Mouse (Mus musculus) layer of hippocampus, adult 9-11 months (tissue): ENCODE measurements around the gene Cdt1.

Experiments
- DNase-seq: peaks from one replicate; pipeline ENCODE4 v3.0.0; 2022

The Cdt1 gene

DNA sequence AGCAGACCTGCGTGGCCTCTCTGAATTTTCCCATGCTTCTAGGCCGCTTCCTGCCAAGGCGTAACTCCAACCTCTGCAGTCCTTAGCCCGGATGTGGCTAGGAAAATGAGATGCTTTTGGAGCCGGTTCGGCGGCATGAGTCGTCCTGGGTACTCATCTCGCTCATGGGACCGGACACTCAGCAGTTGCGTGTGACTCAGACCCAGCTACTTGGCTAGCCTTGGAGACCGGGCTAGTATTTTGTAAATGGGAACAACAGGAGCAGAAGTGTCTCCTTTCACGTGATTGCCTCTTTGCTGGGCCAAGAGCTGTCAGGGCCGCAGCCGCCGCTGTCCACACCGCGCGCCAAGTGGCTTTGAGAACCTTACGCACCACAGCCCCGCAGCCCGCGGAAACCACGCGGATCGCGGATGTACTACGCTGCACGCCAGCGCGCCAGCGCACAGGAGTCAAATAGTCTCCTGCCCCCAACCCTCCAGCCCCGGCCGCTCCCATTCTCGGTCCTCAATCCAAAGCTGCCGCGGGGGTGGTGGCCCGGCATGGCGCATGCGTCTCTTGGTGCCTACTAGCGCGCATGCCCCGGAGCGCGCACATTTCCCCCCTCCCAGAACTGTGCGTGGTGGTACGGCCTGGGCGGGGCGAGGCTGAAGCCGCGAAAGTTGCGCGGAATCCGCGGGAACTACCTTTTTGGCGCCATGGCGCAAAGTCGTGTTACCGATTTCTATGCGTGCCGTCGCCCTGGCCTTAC, at the start of gene Cdt1:
TSS of gene Cdt1 (plus strand) at position 655 of the 748 bp plus-strand sequence.
- DNase-seq, result peak; percentile 96

DNA sequence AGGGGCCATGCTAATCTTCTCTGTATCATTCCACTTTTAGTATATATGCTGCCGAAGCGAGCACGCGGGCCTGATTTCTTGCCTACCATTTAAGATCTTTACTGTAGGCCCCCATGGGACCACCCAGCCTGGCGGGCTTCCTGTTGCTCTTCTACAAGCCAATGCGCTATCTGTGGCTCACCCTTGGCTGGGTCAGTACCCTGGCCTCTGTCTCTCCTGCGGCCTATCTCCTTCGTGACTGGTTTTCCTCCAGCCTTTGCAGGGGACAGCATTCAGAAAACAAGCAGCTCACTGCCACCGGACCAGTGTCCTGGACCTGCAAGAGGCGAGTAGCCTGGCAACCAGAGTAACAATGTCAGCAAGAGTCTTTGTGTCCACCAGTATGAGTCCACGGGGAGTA, 47.2 kb upstream of the Cdt1 start:
- DNase-seq, result no peak

DNA sequence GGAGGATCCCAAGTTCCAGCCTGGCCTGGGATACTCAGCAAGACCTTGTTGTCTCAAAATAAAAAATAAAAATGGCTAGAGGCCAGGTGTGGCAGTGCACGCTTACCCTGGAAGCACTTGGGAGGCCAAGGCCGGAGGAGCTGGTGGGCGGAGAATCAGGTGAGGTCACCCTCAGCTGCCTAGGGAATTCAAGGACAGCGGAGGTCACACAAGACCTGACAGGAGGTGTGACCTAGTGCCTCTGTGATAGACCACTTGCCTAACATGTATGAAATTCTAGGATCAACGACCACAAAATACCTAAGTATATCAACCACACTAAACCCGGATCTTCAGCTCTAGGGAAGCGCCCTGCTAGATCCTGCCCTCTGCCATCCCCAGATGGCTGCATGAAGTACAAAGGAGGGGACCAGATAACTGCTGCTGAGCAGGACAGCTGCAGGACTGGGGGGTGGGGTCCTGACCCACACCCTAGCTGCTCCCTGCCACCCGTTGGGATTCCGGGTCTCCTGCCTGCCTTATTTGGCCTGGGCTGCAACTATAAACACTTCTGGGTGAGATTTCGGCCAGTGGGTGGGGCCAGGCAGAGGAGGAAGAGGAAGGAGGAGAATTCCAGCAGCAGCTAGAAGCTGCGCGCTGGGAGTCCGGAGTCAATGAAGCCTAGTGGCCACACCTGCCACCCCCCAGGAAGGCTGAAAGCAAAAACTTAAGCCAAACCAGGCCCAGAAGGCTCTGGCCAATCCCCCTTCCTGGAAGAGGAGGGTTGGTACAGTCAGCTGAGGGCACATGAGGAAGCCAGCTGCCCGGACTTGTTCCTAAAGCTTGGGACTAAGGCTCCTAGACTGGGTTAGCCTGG, 44.8 kb upstream of the Cdt1 start:
- DNase-seq, result no peak

DNA sequence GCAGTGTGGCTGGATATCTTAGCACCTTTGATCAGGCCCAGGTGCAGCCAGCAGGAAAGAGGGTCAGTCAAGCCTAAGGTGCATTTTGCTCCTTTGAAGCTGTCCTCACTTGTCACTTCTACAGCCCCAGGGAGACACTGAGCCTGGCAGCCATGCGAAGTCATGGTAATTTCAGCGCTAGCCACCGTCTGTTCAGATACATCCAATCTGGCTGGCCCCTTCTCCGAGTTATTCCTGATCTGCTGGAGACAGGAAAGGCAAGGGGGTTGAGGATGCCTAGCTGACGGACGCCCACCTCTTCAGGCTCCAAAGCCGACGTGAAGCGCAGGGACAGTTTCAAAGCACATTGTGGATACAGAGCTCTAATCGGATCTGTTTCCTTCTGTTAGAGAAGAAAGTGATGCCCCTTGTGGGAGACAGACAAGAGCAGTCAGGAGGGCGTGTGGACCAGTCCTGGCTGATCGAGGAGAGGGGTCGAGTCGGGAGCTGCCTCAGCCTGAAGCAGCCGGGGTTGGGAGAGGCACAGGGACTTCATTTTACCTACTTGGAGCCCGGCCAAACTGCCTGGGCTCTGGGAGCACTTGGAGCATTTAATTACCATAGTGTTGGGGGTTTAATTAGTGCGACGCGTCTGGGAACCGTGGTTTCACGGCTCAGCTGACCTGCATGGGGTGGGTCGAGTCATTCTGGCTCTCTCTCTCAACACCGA, 44.0 kb upstream of the Cdt1 start:
- no peak for DNase-seq

DNA sequence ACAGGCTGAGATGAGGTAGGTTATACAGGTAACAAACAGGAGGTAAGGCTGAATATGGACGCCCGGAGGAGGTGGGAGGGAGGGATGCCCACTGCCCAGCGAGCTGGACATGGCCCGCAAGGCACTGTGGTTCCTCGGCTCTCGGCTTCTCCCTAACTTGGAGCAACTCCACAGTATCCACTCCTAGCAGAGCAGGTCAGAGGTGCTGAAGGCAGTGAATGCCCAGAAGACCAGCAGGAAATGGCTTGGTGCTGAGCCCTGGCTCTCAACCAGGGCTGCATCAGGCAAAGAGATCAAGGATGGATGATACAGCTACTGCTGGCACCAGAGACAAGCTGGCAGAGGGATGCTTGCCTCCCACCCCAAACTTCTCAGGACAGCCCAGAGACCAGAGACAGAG, 43.3 kb upstream of the Cdt1 start:
- no peak for DNase-seq

DNA sequence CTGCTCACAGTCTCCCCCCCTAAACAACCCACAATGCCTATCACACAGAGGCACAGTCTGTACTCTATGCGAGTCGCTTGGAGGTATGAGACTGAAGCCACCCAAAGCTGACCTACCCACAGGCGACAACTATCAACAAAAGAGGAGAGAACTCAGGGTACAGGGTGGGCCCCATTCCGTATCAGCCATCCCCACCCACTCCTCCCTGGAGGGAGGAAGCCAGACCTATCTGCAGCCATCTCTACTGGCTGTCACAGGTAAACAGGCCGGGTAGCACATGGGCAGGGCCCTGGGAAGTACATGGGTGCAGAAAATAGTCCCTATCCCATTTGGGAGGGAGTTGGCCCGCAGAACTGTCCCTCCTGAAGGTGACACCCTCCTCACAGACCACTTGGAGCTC, 42.8 kb upstream of the Cdt1 start:
- DNase-seq, result no peak

DNA sequence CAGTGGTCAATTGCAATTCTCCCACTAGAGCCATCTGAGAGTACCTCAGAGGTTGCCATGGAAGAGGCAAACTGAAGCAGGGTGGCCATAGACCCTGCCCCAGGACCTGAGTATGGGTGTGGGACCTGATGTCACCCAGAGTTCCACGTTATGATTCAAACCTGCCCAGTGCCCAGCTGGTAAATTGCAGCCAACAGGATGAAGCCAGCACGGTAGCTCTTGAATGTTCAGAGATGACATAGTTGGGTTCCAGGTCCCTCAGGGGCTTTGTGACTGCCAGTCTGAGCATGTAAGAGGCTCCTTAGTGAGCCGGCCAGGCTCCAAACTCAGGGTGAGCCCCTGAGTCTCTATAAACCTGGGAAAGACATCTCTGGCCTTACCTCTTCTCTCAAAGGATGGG, 41.7 kb upstream of the Cdt1 start:
- no peak for DNase-seq

DNA sequence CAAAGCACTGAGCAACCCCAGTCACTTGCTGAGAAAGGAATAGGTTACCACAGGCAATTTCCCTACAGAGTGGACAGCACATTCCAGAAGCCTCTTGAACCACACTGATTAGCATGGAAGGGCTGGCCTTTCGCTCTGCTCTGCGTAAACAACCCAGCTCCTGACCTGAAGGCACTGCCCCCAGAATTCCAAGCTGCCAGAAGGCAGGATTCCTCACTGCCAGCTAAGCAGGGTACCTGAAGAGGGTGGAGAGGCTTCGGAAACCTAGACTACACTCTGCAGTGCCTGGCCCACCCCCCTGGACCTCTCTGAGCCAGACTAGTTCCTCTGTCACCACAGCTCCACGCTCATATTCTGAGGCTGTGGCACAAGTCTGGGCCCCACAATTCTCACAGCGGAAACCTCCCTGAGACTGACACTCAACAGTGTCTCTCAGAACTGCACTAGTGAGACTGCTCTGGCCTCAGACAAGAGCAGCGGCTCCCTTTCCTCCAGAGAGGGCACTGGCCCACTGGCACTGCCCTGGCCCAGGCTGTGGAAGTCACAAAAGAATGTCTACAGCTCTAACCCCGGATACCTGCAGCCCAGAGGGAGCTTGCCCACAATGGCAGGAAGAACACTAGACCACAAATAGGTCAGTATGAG, 41.2 kb upstream of the Cdt1 start:
- no peak for DNase-seq

DNA sequence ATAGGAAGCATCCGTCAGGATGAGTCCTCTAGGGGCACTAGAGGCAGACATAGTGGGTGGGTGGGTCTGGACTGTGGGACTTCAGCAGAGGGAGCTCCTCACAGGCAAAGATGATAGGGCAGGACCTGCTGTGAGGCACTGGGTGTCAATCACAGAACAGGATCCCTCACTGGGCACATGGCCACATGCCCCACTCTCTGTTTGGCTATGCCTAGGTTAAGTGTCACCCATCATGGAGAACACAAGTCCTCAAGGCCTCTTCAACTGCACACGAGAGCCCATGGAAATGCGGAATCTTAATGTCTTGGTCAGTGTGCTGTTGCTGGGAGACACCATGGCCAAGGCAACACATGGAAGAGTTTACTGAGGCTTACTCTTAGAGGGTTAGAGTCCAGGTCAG, 39.9 kb upstream of the Cdt1 start:
- no peak for DNase-seq

DNA sequence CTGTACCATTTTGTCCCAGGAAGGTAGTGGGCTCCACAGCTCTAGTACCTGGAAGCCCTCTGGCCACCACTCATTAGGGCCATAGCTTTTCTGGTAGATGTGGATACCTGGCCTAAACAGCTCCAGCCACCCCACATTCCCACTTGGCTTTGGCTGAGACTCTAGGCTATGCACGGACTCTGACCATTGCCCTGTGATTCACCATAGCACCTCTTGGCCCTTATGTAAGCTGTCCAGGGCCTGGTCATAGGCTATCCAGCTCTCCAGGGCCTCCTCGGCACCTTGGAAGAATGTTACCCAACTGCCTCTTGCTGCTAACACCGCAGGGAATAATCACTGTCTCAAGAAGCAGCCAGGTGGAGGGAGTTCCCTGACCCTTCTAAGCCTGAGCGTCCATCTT, 38.7 kb upstream of the Cdt1 start:
- DNase-seq, result no peak

DNA sequence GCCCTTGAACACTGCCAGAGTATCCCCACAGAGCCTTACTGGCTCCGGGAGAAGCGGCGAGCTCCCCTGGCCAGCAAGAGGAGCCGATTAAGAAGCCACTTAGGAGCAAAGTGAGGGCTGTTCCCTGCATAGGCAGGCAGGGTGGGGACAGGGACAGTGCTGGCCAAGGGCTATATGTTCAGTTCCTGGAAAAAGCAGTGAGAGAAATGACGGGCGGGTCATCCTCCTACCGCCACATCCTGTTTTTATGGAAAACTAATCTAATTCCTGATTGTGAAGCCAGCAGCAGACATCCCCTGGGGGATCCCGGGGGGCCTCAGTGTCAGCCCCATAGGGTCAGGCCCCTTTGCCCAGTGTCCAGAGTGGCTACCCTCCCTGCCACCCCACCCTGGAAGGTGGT, 36.5 kb upstream of the Cdt1 start:
- DNase-seq, result no peak

DNA sequence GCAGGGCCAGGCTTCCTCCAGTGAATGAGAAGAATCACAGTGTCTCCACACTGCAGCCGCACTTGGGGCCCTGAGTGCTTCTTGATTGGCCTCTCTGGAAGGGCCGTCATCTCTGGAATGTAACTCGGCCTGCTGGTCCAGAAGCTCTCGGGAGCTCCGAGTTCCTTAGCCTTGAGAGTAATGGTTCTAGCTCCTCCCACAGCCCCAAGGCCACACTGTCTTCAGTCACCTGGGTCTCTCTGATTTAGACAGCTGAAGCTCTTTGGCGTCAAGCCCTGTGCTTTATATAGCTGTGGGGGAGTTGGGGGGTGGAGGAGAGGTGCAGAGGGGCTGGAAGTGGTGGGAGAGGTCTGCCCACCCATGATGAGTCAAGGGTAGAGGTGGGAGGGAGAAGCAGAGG, 30.8 kb upstream of the Cdt1 start:
- no peak for DNase-seq

DNA sequence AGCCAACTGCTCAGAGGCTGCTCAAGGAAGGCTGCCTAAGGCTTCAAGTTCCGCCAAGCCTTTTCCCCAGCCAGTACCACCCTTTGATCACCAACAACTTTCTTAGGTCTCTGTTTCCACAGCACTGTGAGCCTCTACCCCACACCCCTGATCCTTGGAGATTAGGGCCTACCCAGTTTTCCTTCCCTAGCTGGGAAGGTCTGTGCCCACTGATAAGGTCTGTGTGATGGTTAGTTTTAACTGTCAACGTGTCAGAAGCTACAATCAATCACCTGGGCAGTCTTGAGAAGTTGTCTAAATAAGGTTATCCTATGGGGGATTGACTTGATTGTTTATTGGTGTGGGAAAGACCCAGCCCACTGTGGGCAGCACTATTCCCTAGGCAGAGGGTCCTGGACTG, 30.0 kb upstream of the Cdt1 start:
- no peak for DNase-seq

DNA sequence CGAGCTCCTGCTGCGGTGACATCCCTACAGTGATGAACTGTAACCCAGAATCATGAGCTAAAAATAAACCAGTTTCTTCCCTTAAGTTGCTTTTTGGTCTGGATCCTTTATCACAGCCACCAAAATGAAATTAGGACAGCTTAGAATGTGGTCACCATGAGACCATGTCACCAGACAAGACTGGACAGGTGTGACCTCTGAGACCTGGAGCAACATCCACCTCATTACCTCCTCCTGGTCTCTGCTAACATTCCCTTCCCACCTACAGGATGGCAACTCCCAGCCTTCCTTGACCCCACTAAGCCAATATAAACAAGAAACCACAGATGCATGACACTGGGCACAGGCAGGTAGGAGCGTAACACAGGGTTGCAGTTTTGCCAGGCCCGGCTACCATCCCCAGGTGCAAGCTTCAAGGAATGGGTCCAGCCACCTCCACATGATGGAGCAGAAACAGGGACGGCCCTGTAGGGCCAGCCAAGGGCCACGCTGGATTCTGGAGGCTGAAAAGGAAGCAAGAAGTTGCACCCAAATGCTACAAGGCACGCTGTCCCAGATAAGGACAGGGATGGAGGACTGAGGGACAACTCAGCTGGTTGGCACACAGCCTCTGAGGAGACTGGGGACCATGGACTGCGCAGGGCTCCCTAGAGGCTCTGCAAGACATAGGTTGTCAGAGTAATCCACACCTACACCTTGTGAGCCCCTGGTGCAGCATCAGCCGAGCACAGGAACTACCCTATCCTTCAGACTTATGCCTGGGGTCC, 29.3 kb upstream of the Cdt1 start:
- no peak for DNase-seq

DNA sequence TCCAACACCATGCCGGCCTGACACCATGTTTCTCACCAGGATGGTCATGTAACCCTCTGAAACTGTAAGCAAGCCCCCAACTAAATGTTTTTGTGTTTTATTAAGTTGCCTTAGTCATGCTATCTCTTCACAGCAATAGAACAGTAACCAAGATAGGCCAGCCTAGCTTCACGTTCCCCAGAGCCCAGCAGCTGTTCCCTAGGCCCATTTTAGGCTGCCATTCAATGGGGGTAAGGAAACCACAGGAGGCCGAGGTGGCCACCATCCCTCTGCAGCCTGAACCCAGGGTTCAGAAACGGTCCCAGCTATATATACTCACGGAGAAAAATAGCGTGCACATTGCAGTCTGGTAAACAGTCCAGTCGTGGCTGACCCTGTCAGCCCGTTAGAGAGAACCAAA, 23.7 kb upstream of the Cdt1 start:
- DNase-seq, result no peak

DNA sequence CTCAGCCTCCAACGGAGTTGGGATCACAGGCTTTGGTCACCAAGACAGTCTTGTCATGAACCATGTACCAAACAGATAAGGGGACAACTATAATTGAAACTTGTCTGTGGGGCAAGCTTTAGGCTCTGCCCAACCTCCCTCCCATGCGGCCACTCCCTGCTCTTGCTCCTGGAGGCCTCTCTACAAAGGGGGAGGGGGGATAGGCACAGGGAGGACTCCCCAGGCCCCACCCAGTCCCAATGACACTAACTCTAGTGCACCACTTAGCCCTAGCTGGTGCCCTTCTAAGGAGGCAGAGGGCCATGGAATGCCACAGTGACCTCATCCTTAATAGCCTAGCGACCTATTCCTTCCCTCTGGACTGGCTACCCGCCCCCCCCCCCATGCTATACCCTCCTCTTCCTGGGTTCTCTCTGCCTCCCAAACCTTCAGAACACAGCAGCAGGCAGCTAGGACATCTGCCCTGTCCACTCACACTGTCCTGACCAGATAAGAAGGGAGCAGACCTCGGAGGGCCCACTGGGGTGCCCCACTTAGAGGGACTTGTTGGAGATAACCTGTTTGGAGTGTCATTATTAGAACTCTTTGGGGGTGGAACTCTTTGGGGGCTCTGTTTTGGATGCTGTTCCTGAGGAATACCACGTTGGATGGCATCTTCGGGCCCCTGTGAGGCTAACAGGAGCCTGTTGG, 21.6 kb upstream of the Cdt1 start:
- no peak for DNase-seq

DNA sequence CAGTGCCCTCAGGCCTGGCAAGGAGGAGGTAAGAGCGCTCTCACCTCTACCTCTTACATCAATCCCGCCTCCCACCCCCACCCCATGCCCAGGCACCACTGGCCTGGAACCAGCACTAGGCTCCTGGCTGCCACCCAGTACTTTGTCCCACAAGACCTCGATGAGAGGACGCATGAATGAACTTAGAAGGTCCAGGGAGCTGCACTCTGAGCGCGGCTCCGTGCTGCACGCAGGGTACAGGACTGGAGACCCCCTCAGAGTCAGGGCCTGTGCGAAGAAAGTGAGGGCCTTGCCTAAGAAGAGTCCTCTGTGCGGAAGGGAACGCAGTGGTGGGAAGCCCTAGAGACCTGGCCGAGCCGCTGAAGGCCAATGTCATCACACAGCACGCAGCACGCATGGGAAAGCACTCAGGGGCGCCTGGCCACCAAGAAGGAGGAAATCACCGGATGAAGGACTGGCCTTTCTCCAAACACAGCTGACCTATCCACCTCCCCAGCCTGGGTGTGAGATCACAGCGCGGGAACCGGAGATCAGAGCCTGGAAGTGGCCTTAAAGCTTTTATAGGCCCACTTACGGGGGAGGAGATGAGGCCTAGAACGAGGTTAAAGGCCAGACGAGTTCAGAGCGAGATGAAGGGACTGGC, 20.9 kb upstream of the Cdt1 start:
- DNase-seq, result no peak

DNA sequence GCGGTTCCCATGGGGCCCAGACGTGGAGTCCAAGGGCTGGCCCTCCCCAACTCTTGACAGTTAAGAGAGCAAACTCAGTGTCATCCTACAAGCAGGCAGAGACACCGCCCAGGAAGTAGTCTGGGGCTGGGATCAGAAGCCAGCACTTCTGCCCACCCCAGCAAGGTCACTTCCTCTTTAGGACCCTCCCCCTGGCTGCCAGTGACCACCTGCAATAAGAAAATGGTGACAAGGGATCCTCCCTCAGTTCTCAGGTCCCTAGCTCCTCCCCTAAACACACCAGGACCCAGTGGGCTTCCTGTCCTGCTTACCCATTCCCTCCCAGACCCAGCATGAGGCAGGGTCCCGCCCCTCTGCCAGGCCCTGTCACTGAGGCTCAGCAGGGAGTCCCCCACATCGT, 20.0 kb upstream of the Cdt1 start:
- peak; percentile 61 for DNase-seq

DNA sequence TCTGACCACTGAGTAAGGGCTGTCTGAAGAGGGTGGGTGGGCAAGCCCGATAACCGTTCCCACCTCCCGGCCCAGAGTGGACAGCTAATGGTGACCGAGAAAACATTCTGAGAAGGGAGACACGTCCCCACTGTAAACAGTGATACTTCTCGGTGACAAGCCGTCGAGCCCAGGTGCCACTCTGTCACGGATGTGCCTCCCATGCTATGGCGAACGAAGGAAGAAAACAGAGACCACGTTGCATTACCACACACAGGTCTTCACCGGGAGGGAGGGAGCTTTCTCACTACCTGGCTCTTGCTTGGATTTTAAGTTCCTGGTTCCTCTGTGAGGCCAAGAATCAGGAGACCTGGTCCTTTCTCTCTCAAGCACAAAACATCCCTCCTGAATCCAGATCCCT, 19.5 kb upstream of the Cdt1 start:
- no peak for DNase-seq

DNA sequence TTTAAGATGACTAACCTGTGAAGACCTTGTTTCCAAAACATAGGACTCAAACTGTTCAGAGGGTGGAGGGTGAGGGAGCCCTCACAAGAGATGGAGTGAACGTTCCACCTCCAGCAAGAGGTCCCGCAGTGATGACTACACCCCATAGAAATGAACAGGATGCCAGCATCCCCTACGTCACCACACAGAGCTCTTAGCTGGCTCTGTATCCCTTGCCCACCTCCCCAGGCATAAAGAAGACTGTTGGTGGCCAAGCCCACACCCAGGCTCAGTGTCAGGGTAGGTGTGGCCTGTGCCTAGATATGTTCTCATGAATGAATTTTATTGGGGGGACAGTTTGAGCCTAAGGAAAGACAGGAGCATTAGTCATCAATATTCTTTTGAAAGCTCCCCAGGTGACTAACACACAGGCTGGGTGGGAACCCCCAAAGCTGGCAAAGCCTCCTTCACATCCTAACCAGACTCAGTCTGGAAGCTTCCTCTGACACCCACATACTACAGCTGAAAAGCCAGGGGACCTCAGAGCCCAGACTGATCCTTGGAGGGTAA, 18.9 kb upstream of the Cdt1 start:
- DNase-seq, result no peak
